Mouse (Mus musculus): Measurements from ENCODE around the gene Hif1an. TPM values are rescaled to one million over a fixed set of nuclear protein-coding genes. Genes with fewer than 3 reads are reported as not detected.

The Hif1an gene
- polyA plus RNA-seq (2016; fragmentation: Nextera tagmentation; extraction: Ambion mirVana) = 44.2 and 44.5 TPM in 2 replicates

GRCm38 (mm10) chr19:44562652-44563206, at the start of gene Hif1an:
Gene Hif1an (plus strand): TSS chr19:44562850.
- Histone ChIP-seq H3K27ac (peak within 1 kb of the TSS; percentile 43; the same call in 1 of the 2 replicates), H3K36me3 (peaks cover 27% of the 10 kb centered on the region), H3K27me3 (no peaks in the 10 kb centered on the region), H3K9me3 (no peaks in the 10 kb centered on the region), H3K9ac (peak within 1 kb of the TSS; percentile 57), H3K4me1 (peaks cover 17% of the 10 kb centered on the region), H3K4me3 (peak within 1 kb of the TSS; percentile 56), H3K4me2 (replicated peaks) (peak within 1 kb of the TSS; percentile 88)
- peak; percentile 94 for ATAC-seq (ENCODE audit: insufficient number of reproducible peaks, insufficient read depth, low FRiP score, low TSS enrichment)
- under 1% methylated on average over 33 of the region's 33 CpGs for WGBS

GRCm38 (mm10) chr19:44513054-44513833, 49.4 kb upstream of the Hif1an start:
- Histone ChIP-seq H3K36me3 (no peaks in the 10 kb centered on the region), H3K4me3 (no peak overlapping the region), H3K27ac (no peak overlapping the region), H3K27me3 (peaks cover 96% of the 10 kb centered on the region), H3K9me3 (no peaks in the 10 kb centered on the region), H3K4me2 (replicated peaks) (no peak overlapping the region), H3K9ac (no peak overlapping the region), H3K4me1 (peaks cover 31% of the 10 kb centered on the region)
- ATAC-seq (ENCODE audit: insufficient number of reproducible peaks, insufficient read depth, low FRiP score, low TSS enrichment) = no peak
- WGBS = 11% methylated on average over 11 of the region's 11 CpGs

GRCm38 (mm10) chr19:44513921-44514482, 48.6 kb upstream of the Hif1an start:
- no peak for ATAC-seq (ENCODE audit: insufficient number of reproducible peaks, insufficient read depth, low FRiP score, low TSS enrichment)
- H3K4me1 ChIP-seq = peaks cover 31% of the 10 kb centered on the region

GRCm38 (mm10) chr19:44514521-44515451, 47.9 kb upstream of the Hif1an start:
- Histone ChIP-seq H3K4me2 (replicated peaks) (no peak overlapping the region), H3K4me3 (no peak overlapping the region), H3K36me3 (no peaks in the 10 kb centered on the region), H3K27me3 (peaks cover 94% of the 10 kb centered on the region), H3K4me1 (peaks cover 31% of the 10 kb centered on the region), H3K27ac (no peak overlapping the region), H3K9ac (no peak overlapping the region), H3K9me3 (no peaks in the 10 kb centered on the region)
- 9% methylated on average over 14 of the region's 14 CpGs for WGBS
- ATAC-seq (ENCODE audit: insufficient number of reproducible peaks, insufficient read depth, low FRiP score, low TSS enrichment) = no peak

More at GRCm38 (mm10) chr19:44513921-44514482, 48.6 kb upstream of the Hif1an start:
- Histone ChIP-seq H3K9me3 (no peaks in the 10 kb centered on the region), H3K4me3 (no peak overlapping the region), H3K9ac (no peak overlapping the region), H3K4me2 (replicated peaks) (no peak overlapping the region), H3K36me3 (no peaks in the 10 kb centered on the region), H3K27ac (no peak overlapping the region), H3K27me3 (peaks cover 98% of the 10 kb centered on the region)
- 17% methylated on average over 7 of the region's 7 CpGs for WGBS

- Histone ChIP-seq H3K9me3 (no peaks in the 10 kb centered on the region), H3K4me2 (replicated peaks) (no peak overlapping the region), H3K27me3 (peaks cover 87% of the 10 kb centered on the region), H3K4me3 (no peak overlapping the region), H3K4me1 (peaks cover 27% of the 10 kb centered on the region), H3K27ac (no peak overlapping the region), H3K36me3 (no peaks in the 10 kb centered on the region), H3K9ac (no peak overlapping the region)
- WGBS = 43% methylated on average over 6 of the region's 6 CpGs
- ATAC-seq (ENCODE audit: insufficient number of reproducible peaks, insufficient read depth, low FRiP score, low TSS enrichment) = no peak
Measured at GRCm38 (mm10) chr19:44515769-44516168, 46.9 kb upstream of the Hif1an start.

- Histone ChIP-seq H3K36me3 (no peaks in the 10 kb centered on the region), H3K27me3 (peaks cover 64% of the 10 kb centered on the region), H3K9me3 (no peaks in the 10 kb centered on the region), H3K4me3 (no peak overlapping the region), H3K4me2 (replicated peaks) (no peak overlapping the region), H3K27ac (no peak overlapping the region), H3K4me1 (peaks cover 10% of the 10 kb centered on the region), H3K9ac (no peak overlapping the region)
- WGBS = 49% methylated on average over 12 of the region's 12 CpGs
- ATAC-seq (ENCODE audit: insufficient number of reproducible peaks, insufficient read depth, low FRiP score, low TSS enrichment) = no peak
Measured at GRCm38 (mm10) chr19:44517996-44518768, 44.5 kb upstream of the Hif1an start.

GRCm38 (mm10) chr19:44519152-44519551, 43.5 kb upstream of the Hif1an start:
- 19% methylated on average over 7 of the region's 7 CpGs for WGBS
- Histone ChIP-seq H3K27me3 (peaks cover 54% of the 10 kb centered on the region), H3K9ac (no peak overlapping the region), H3K4me3 (no peak overlapping the region), H3K9me3 (no peaks in the 10 kb centered on the region), H3K4me2 (replicated peaks) (no peak overlapping the region), H3K27ac (no peak overlapping the region), H3K36me3 (no peaks in the 10 kb centered on the region), H3K4me1 (peaks cover 8% of the 10 kb centered on the region; the same call in 1 of the 2 replicates)
- no peak for ATAC-seq (ENCODE audit: insufficient number of reproducible peaks, insufficient read depth, low FRiP score, low TSS enrichment)

GRCm38 (mm10) chr19:44525551-44526205, 37.0 kb upstream of the Hif1an start:
- H3K9me3 ChIP-seq = no peaks in the 10 kb centered on the region
- H3K4me2 ChIP-seq (replicated peaks) = no peak overlapping the region
- H3K36me3 ChIP-seq = no peaks in the 10 kb centered on the region
- WGBS = 81% methylated on average over 9 of the region's 9 CpGs
- no peak for ATAC-seq (ENCODE audit: insufficient number of reproducible peaks, insufficient read depth, low FRiP score, low TSS enrichment)
- H3K4me3 ChIP-seq = no peak overlapping the region
- no peak overlapping the region for H3K9ac ChIP-seq
- H3K27me3 ChIP-seq = no peaks in the 10 kb centered on the region
- no peak overlapping the region for H3K27ac ChIP-seq
- H3K4me1 ChIP-seq = no peaks in the 10 kb centered on the region

- WGBS = 77% methylated on average over 6 of the region's 6 CpGs
- no peak for ATAC-seq (ENCODE audit: insufficient number of reproducible peaks, insufficient read depth, low FRiP score, low TSS enrichment)
- Histone ChIP-seq H3K9ac (no peak overlapping the region), H3K9me3 (no peaks in the 10 kb centered on the region), H3K27me3 (0 out of 2 replicates have a peak, but pooled peaks cover 5% of the 10 kb centered on the region), H3K4me1 (no peaks in the 10 kb centered on the region), H3K4me3 (no peak overlapping the region), H3K4me2 (replicated peaks) (no peak overlapping the region), H3K36me3 (no peaks in the 10 kb centered on the region), H3K27ac (no peak overlapping the region)
Measured at GRCm38 (mm10) chr19:44530018-44530417, 32.6 kb upstream of the Hif1an start.

- no peak overlapping the region for H3K9ac ChIP-seq
- no peak overlapping the region for H3K4me2 ChIP-seq (replicated peaks)
- 33% methylated on average over 3 of the region's 3 CpGs for WGBS
- H3K4me1 ChIP-seq = no peaks in the 10 kb centered on the region
- no peak overlapping the region for H3K27ac ChIP-seq
- H3K27me3 ChIP-seq = 0 out of 2 replicates have a peak, but pooled peaks cover 5% of the 10 kb centered on the region
- ATAC-seq (ENCODE audit: insufficient number of reproducible peaks, insufficient read depth, low FRiP score, low TSS enrichment) = no peak
- H3K36me3 ChIP-seq = no peaks in the 10 kb centered on the region
- H3K4me3 ChIP-seq = no peak overlapping the region
- H3K9me3 ChIP-seq = 0 out of 2 replicates have a peak, but pooled peaks cover 4% of the 10 kb centered on the region
Measured at GRCm38 (mm10) chr19:44535376-44535775, 27.3 kb upstream of the Hif1an start.
